Mouse (Mus musculus) brain, embryonic 14.5 days (tissue): ENCODE data around the gene Myo16.

ENCODE experiments used
- CTCF ChIP-seq: fragments of 200-500 bp; IDR thresholded peaks from 2 replicates; pipeline ENCODE4 v1.5.1; 2012; ENCODE audit warnings: inconsistent platforms, mild to moderate bottlenecking, moderate library complexity, borderline replicate concordance; ENCODE audit not compliant: insufficient read depth, insufficient read length; ENCODE audit errors: extremely low read depth
- POLR2A ChIP-seq: fragments of 200-500 bp; IDR thresholded peaks from 2 replicates; pipeline ENCODE4 v1.6.1; 2012; ENCODE audit warnings: mild to moderate bottlenecking, inconsistent platforms, borderline replicate concordance; ENCODE audit not compliant: poor library complexity, insufficient read depth, insufficient read length, severe bottlenecking; ENCODE audit errors: extremely low read depth

- TF ChIP-seq POLR2A (no peak), CTCF (no peak)
Measured at GRCm38 (mm10) chr8:10677840-10678410, 524.2 kb downstream of the Myo16 start.
